Mouse (Mus musculus) megakaryocyte-erythroid progenitor cell, adult 5-6 weeks (primary cell): ENCODE results near the gene Trim30b. TPM values are rescaled to one million over a fixed set of nuclear protein-coding genes. Genes with fewer than 3 reads are reported as not detected.
"Not testable (repeated sequence)": the region's sequence is repeated elsewhere in the genome, so short reads cannot be mapped to it uniquely, and the experiment has no call there.

Source experiments
- ATAC-seq: replicated peaks from 2 replicates; pipeline ENCODE4 v1.8.0; 2016; ENCODE audit warnings: mild to moderate bottlenecking, inconsistent platforms; ENCODE audit not compliant: severe bottlenecking, poor library complexity, low FRiP score, low TSS enrichment
- total RNA-seq, 2 experiments: library from RNA; stranded (forward) in 1 of 2; stranded (reverse) in 1 of 2; fragments of 200-1000, 215-1000 nt in 1 of 2; fragments of >200 nt in 1 of 2; fragmentation: Nextera tagmentation in 1 of 2; gene quantifications; 2 replicates each; pipeline ENCODE4 v1.2.3; 2014 to 2017

Gene Trim30b
- total RNA-seq (2014; fragmentation: Nextera tagmentation) (0.79 and 0.89 TPM in 2 replicates), total RNA-seq (2017) (0.23 TPM in 1 of 2 replicates, not detected in the other)

GRCm38 (mm10) chr7:104369736-104370414, at the start of gene Trim30b:
TSS of gene Trim30b (minus strand) at chr7:104369884.
- peak; percentile 83 for ATAC-seq

- no peak for ATAC-seq
Measured at GRCm38 (mm10) chr7:104404460-104404950, 34.8 kb upstream of the Trim30b start.

GRCm38 (mm10) chr7:104401140-104401539, 31.5 kb upstream of the Trim30b start:
- no peak for ATAC-seq

- no peak for ATAC-seq
Measured at GRCm38 (mm10) chr7:104400698-104401097, 31.0 kb upstream of the Trim30b start, which contains the start of gene Trim30c. TSS of gene Trim30c (minus strand) at chr7:104400837.

GRCm38 (mm10) chr7:104398492-104398891, 28.8 kb upstream of the Trim30b start:
- ATAC-seq = no peak

GRCm38 (mm10) chr7:104366339-104366738, 3.3 kb downstream of the Trim30b start:
- no peak for ATAC-seq

GRCm38 (mm10) chr7:104353600-104353967, 16.1 kb downstream of the Trim30b start:
- ATAC-seq = no peak; the same call in 1 of the 2 replicates

GRCm38 (mm10) chr7:104352717-104353599, 16.7 kb downstream of the Trim30b start, which contains the start of gene Trim12c:
TSS of gene Trim12c (minus strand) at chr7:104353362.
- ATAC-seq = peak; percentile 99

- ATAC-seq = peak; percentile 66
Measured at GRCm38 (mm10) chr7:104348043-104348442, 21.6 kb downstream of the Trim30b start.

GRCm38 (mm10) chr7:104340744-104341143, 28.9 kb downstream of the Trim30b start:
- ATAC-seq = not testable (repeated sequence)

GRCm38 (mm10) chr7:104335547-104335946, 34.1 kb downstream of the Trim30b start:
- ATAC-seq = not testable (repeated sequence)

GRCm38 (mm10) chr7:104329171-104329570, 40.5 kb downstream of the Trim30b start, which contains the start of gene Trim34b:
TSS of gene Trim34b (plus strand) at chr7:104329471.
- ATAC-seq = not testable (repeated sequence)

GRCm38 (mm10) chr7:104322028-104322427, 47.7 kb downstream of the Trim30b start:
- ATAC-seq = no peak

GRCm38 (mm10) chr7:104315369-104316080, 54.2 kb downstream of the Trim30b start, which contains the start of gene Trim12a:
TSS of gene Trim12a (minus strand) at chr7:104315466.
- ATAC-seq = peak; percentile 99

GRCm38 (mm10) chr7:104314796-104315353, 54.8 kb downstream of the Trim30b start:
- ATAC-seq = peak; percentile 70
